Mouse (Mus musculus): Measurements from ENCODE around the gene Sftpa1. TPM values are rescaled to one million over a fixed set of nuclear protein-coding genes. Genes with fewer than 3 reads are reported as not detected.
A peak's percentile ranks its signal among the peaks of the same experiment; 100 is the strongest.

The Sftpa1 gene
- total and polyA plus RNA-seq, 2 experiments, result 0.46 to 0.48 TPM

- Histone ChIP-seq H3K4me3 (ENCODE audit: insufficient read depth, low read depth, low read length) (no peak overlapping the region), H3K79me2 (ENCODE audit: control insufficient read depth, insufficient read depth, low read length) (no peaks in the 10 kb centered on the region), H3K36me3 (ENCODE audit: control insufficient read depth, insufficient read depth, low read length) (peaks cover 64% of the 10 kb centered on the region), H3K27me3 (ENCODE audit: control insufficient read depth, insufficient read depth, low read length) (no peaks in the 10 kb centered on the region), H3K9ac (ENCODE audit: low read depth, low read length) (no peak overlapping the region), H3K27ac (replicated peaks; ENCODE audit: insufficient read depth, low read depth, low read length) (peak overlapping the region; percentile 91), H3K4me1 (ENCODE audit: control insufficient read depth, insufficient read depth, low read length) (peaks cover 37% of the 10 kb centered on the region)
- WGBS, result 3% methylated on average over 1 of the region's 1 CpGs
- TF ChIP-seq POLR2A (IDR thresholded peaks at IDR 0.05; ENCODE audit: extremely low read depth, insufficient read depth, low read length) (no peak), CTCF (IDR thresholded peaks at IDR 0.05; ENCODE audit: low read depth, low read length) (no peak)
- DNase-seq (ENCODE audit: extremely low read depth, low read depth, low spot score), result peak; percentile 100
Observed at GRCm38 (mm10) chr14:41160743-41161142, 29.2 kb downstream of the Sftpa1 start.

DNA sequence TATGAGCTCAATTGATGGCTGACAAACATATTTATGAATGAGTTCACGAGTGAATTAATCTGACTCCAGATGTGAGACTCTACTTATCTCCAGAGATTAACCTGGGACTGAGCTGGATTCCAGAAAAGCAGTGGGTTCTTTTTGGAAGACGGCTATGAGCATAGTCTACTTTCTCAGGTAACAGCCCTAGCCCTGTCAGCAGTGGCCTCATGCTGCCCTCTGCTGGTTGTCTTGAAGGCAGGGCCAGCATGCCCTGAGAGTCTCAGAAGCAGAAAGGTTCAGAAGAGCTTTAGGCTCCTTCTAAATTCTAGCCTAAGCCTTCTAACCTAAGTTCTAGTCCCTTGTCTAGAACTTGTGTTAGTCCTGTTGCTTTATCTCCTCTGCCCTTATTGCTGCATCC is 31.1 kb downstream of the Sftpa1 start:
- Histone ChIP-seq H3K79me2 (ENCODE audit: control insufficient read depth, insufficient read depth, low read length) (no peaks in the 10 kb centered on the region), H3K9ac (ENCODE audit: low read depth, low read length) (peak overlapping the region; percentile 46), H3K36me3 (ENCODE audit: control insufficient read depth, insufficient read depth, low read length) (peaks cover 61% of the 10 kb centered on the region), H3K4me1 (ENCODE audit: control insufficient read depth, insufficient read depth, low read length) (peaks cover 29% of the 10 kb centered on the region), H3K27ac (replicated peaks; ENCODE audit: insufficient read depth, low read depth, low read length) (peak overlapping the region; percentile 91), H3K27me3 (ENCODE audit: control insufficient read depth, insufficient read depth, low read length) (no peaks in the 10 kb centered on the region), H3K4me3 (ENCODE audit: insufficient read depth, low read depth, low read length) (no peak overlapping the region)
- peak; percentile 53 for DNase-seq (ENCODE audit: extremely low read depth, low read depth, low spot score)
- 8% methylated on average over 2 of the region's 2 CpGs for WGBS
- TF ChIP-seq POLR2A (IDR thresholded peaks at IDR 0.05; ENCODE audit: extremely low read depth, insufficient read depth, low read length), result no peak
- TF ChIP-seq CTCF (IDR thresholded peaks at IDR 0.05; ENCODE audit: low read depth, low read length), result peak; percentile 94

DNA sequence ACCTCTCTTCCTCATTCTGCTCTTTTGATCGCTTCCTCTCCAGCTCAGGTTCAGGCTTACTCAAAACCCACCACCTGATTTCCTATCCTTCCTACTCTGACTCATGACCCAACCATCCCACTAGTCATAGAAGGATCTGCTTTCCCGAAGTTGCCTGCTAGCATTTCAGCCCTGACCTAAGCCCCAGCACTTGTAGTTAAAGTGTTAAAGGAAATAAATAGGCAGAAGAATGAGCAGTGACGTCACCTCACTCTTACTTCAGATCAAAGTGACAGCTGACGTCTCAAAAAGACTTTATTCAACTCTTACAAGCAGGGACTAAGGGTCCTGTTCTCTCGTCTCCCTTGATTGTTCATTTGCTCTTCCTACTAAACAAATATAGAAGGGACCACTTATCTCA is 35.7 kb downstream of the Sftpa1 start:
- no peaks in the 10 kb centered on the region for H3K79me2 ChIP-seq (ENCODE audit: control insufficient read depth, insufficient read depth, low read length)
- no peak overlapping the region for H3K27ac ChIP-seq (replicated peaks; ENCODE audit: insufficient read depth, low read depth, low read length)
- H3K4me1 ChIP-seq (ENCODE audit: control insufficient read depth, insufficient read depth, low read length), result peaks cover 17% of the 10 kb centered on the region
- peaks cover 31% of the 10 kb centered on the region for H3K36me3 ChIP-seq (ENCODE audit: control insufficient read depth, insufficient read depth, low read length)
- no peak for DNase-seq (ENCODE audit: extremely low read depth, low read depth, low spot score)
- no peak overlapping the region for H3K9ac ChIP-seq (ENCODE audit: low read depth, low read length)
- 64% methylated on average over 5 of the region's 5 CpGs for WGBS
- no peak overlapping the region for H3K4me3 ChIP-seq (ENCODE audit: insufficient read depth, low read depth, low read length)
- no peaks in the 10 kb centered on the region for H3K27me3 ChIP-seq (ENCODE audit: control insufficient read depth, insufficient read depth, low read length)
- TF ChIP-seq POLR2A (IDR thresholded peaks at IDR 0.05; ENCODE audit: extremely low read depth, insufficient read depth, low read length) (no peak), CTCF (IDR thresholded peaks at IDR 0.05; ENCODE audit: low read depth, low read length) (no peak)

DNA sequence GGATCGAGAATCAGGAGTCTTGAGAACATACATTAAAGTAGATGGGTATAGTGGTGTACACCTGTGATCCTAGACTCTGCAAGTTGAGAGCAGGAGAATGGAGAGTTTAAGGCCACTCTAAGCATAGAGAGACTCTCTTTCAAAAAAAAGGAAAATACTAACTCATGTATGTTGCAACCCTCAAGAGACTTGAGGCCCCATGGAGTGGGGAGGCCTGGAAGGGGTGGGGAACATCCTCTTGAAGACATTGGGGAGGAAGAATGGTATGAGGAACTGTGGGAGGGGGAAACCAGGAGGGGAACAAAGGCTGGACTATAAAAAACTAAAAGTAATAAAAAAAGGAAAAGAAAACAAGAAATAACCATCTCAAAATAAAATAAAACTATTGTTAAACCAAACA is 37.0 kb downstream of the Sftpa1 start:
- peaks cover 15% of the 10 kb centered on the region for H3K4me1 ChIP-seq (ENCODE audit: control insufficient read depth, insufficient read depth, low read length)
- H3K79me2 ChIP-seq (ENCODE audit: control insufficient read depth, insufficient read depth, low read length), result no peaks in the 10 kb centered on the region
- no peak for DNase-seq (ENCODE audit: extremely low read depth, low read depth, low spot score)
- no peak overlapping the region; the same call in 1 of the 2 replicates for H3K27ac ChIP-seq (replicated peaks; ENCODE audit: insufficient read depth, low read depth, low read length)
- 95% methylated on average over 1 of the region's 1 CpGs for WGBS
- H3K36me3 ChIP-seq (ENCODE audit: control insufficient read depth, insufficient read depth, low read length), result peaks cover 22% of the 10 kb centered on the region
- TF ChIP-seq CTCF (IDR thresholded peaks at IDR 0.05; ENCODE audit: low read depth, low read length) (no peak), POLR2A (IDR thresholded peaks at IDR 0.05; ENCODE audit: extremely low read depth, insufficient read depth, low read length) (no peak)
- no peak overlapping the region for H3K4me3 ChIP-seq (ENCODE audit: insufficient read depth, low read depth, low read length)
- H3K27me3 ChIP-seq (ENCODE audit: control insufficient read depth, insufficient read depth, low read length), result no peaks in the 10 kb centered on the region
- no peak overlapping the region for H3K9ac ChIP-seq (ENCODE audit: low read depth, low read length)

- peak; percentile 87 for DNase-seq (ENCODE audit: extremely low read depth, low read depth, low spot score)
- Histone ChIP-seq H3K79me2 (ENCODE audit: control insufficient read depth, insufficient read depth, low read length) (no peaks in the 10 kb centered on the region), H3K4me3 (ENCODE audit: insufficient read depth, low read depth, low read length) (no peak overlapping the region), H3K36me3 (ENCODE audit: control insufficient read depth, insufficient read depth, low read length) (peaks cover 8% of the 10 kb centered on the region), H3K27ac (replicated peaks; ENCODE audit: insufficient read depth, low read depth, low read length) (peak overlapping the region; percentile 84), H3K4me1 (ENCODE audit: control insufficient read depth, insufficient read depth, low read length) (peaks cover 15% of the 10 kb centered on the region), H3K27me3 (ENCODE audit: control insufficient read depth, insufficient read depth, low read length) (no peaks in the 10 kb centered on the region), H3K9ac (ENCODE audit: low read depth, low read length) (no peak overlapping the region)
- TF ChIP-seq POLR2A (IDR thresholded peaks at IDR 0.05; ENCODE audit: extremely low read depth, insufficient read depth, low read length) (no peak), CTCF (IDR thresholded peaks at IDR 0.05; ENCODE audit: low read depth, low read length) (no peak)
- WGBS, result 19% methylated on average over 2 of the region's 2 CpGs
Observed at GRCm38 (mm10) chr14:41170514-41170913, 38.9 kb downstream of the Sftpa1 start.

GRCm38 (mm10) chr14:41174802-41175201 is 43.2 kb downstream of the Sftpa1 start:
- DNase-seq (ENCODE audit: extremely low read depth, low read depth, low spot score), result peak; percentile 77
- Histone ChIP-seq H3K79me2 (ENCODE audit: control insufficient read depth, insufficient read depth, low read length) (no peaks in the 10 kb centered on the region), H3K36me3 (ENCODE audit: control insufficient read depth, insufficient read depth, low read length) (no peaks in the 10 kb centered on the region), H3K27ac (replicated peaks; ENCODE audit: insufficient read depth, low read depth, low read length) (peak overlapping the region; percentile 40), H3K4me1 (ENCODE audit: control insufficient read depth, insufficient read depth, low read length) (peaks cover 7% of the 10 kb centered on the region), H3K9ac (ENCODE audit: low read depth, low read length) (no peak overlapping the region), H3K27me3 (ENCODE audit: control insufficient read depth, insufficient read depth, low read length) (no peaks in the 10 kb centered on the region), H3K4me3 (ENCODE audit: insufficient read depth, low read depth, low read length) (no peak overlapping the region)
- WGBS, result 20% methylated on average over 1 of the region's 1 CpGs
- TF ChIP-seq CTCF (IDR thresholded peaks at IDR 0.05; ENCODE audit: low read depth, low read length) (no peak), POLR2A (IDR thresholded peaks at IDR 0.05; ENCODE audit: extremely low read depth, insufficient read depth, low read length) (no peak)

Data from liver, adult 2 months (tissue).